Mouse (Mus musculus): ENCODE measurements at regions not wholly inside any gene's neighbourhood (a gene's known extent, or its start where the extent isn't known, plus 50 kb on each side); places are given as distances from the start of the nearest gene placed in this dataset.
"Not testable (repeated sequence)": the region's sequence is repeated elsewhere in the genome, so short reads cannot be mapped to it uniquely, and the experiment has no call there.

- Histone ChIP-seq H3K27me3 (no peaks in the 10 kb centered on the region), H3K4me3 (no peak overlapping the region), H3K27ac (no peak overlapping the region), H3K4me2 (replicated peaks) (no peak overlapping the region), H3K9ac (no peak overlapping the region), H3K9me3 (replicated peaks) (no peaks in the 10 kb centered on the region), H3K36me3 (no peaks in the 10 kb centered on the region), H3K4me1 (no peaks in the 10 kb centered on the region)
- ATAC-seq (ENCODE audit: low FRiP score): no peak
- 61% methylated on average over 2 of the region's 2 CpGs for WGBS
Observed at GRCm38 (mm10) chr14:90488301-90488700, 2017.1 kb upstream of the Pcdh20 start.

GRCm38 (mm10) chr14:90447971-90448370 lies 1976.8 kb upstream of the Pcdh20 start:
- 87% methylated on average over 2 of the region's 2 CpGs for WGBS
- Histone ChIP-seq H3K4me3 (no peak overlapping the region), H3K36me3 (no peaks in the 10 kb centered on the region), H3K27me3 (no peaks in the 10 kb centered on the region), H3K9me3 (replicated peaks) (no peaks in the 10 kb centered on the region), H3K4me2 (replicated peaks) (no peak overlapping the region), H3K4me1 (no peaks in the 10 kb centered on the region), H3K27ac (no peak overlapping the region), H3K9ac (no peak overlapping the region)
- no peak for ATAC-seq (ENCODE audit: low FRiP score)

GRCm38 (mm10) chr14:90432874-90433543 lies 1961.8 kb upstream of the Pcdh20 start:
- peak; percentile 52; the same call in 1 of the 2 replicates for ATAC-seq (ENCODE audit: low FRiP score)
- Histone ChIP-seq H3K4me2 (replicated peaks) (no peak overlapping the region), H3K27me3 (no peaks in the 10 kb centered on the region), H3K4me1 (no peaks in the 10 kb centered on the region), H3K9ac (no peak overlapping the region), H3K27ac (no peak overlapping the region), H3K36me3 (no peaks in the 10 kb centered on the region), H3K9me3 (replicated peaks) (no peaks in the 10 kb centered on the region), H3K4me3 (no peak overlapping the region)
- 51% methylated on average over 7 of the region's 7 CpGs for WGBS

- H3K36me3 ChIP-seq: no peaks in the 10 kb centered on the region
- no peak overlapping the region for H3K27ac ChIP-seq
- H3K4me2 ChIP-seq (replicated peaks): no peak overlapping the region
- no peak overlapping the region for H3K4me3 ChIP-seq
- ATAC-seq (ENCODE audit: low FRiP score): no peak
- H3K4me1 ChIP-seq: no peaks in the 10 kb centered on the region
- H3K27me3 ChIP-seq: no peaks in the 10 kb centered on the region
- 79% methylated on average over 3 of the region's 3 CpGs for WGBS
- no peaks in the 10 kb centered on the region for H3K9me3 ChIP-seq (replicated peaks)
- H3K9ac ChIP-seq: no peak overlapping the region
Observed at GRCm38 (mm10) chr14:90412707-90413106, 1941.5 kb upstream of the Pcdh20 start.

GRCm38 (mm10) chr14:90406350-90406749 lies 1935.2 kb upstream of the Pcdh20 start:
- Histone ChIP-seq H3K9ac (no peak overlapping the region), H3K36me3 (no peaks in the 10 kb centered on the region), H3K4me3 (no peak overlapping the region), H3K27me3 (no peaks in the 10 kb centered on the region), H3K27ac (no peak overlapping the region), H3K4me2 (replicated peaks) (no peak overlapping the region), H3K9me3 (replicated peaks) (no peaks in the 10 kb centered on the region), H3K4me1 (no peaks in the 10 kb centered on the region)
- 78% methylated on average over 2 of the region's 2 CpGs for WGBS
- no peak for ATAC-seq (ENCODE audit: low FRiP score)

GRCm38 (mm10) chr14:90405476-90405875 lies 1934.3 kb upstream of the Pcdh20 start:
- H3K36me3 ChIP-seq: no peaks in the 10 kb centered on the region
- no peaks in the 10 kb centered on the region for H3K4me1 ChIP-seq
- no peak overlapping the region for H3K9ac ChIP-seq
- H3K4me3 ChIP-seq: no peak overlapping the region
- H3K9me3 ChIP-seq (replicated peaks): no peaks in the 10 kb centered on the region
- H3K27me3 ChIP-seq: no peaks in the 10 kb centered on the region
- no peak overlapping the region for H3K27ac ChIP-seq
- no peak overlapping the region for H3K4me2 ChIP-seq (replicated peaks)
- WGBS: 100% methylated on average over 1 of the region's 1 CpGs
- no peak for ATAC-seq (ENCODE audit: low FRiP score)

- Histone ChIP-seq H3K27me3 (no peaks in the 10 kb centered on the region), H3K9me3 (replicated peaks) (no peaks in the 10 kb centered on the region), H3K36me3 (no peaks in the 10 kb centered on the region), H3K4me3 (no peak overlapping the region), H3K4me2 (replicated peaks) (no peak overlapping the region), H3K27ac (peak overlapping the region; percentile 26; the same call in 1 of the 2 replicates), H3K4me1 (no peaks in the 10 kb centered on the region), H3K9ac (no peak overlapping the region)
- ATAC-seq (ENCODE audit: low FRiP score): no peak
- 39% methylated on average over 3 of the region's 3 CpGs for WGBS
Observed at GRCm38 (mm10) chr14:90367256-90367936, 1896.2 kb upstream of the Pcdh20 start.

GRCm38 (mm10) chr14:90334541-90334940 lies 1863.3 kb upstream of the Pcdh20 start:
- H3K9ac ChIP-seq: no peak overlapping the region
- H3K27ac ChIP-seq: no peak overlapping the region
- no peaks in the 10 kb centered on the region for H3K4me1 ChIP-seq
- H3K9me3 ChIP-seq (replicated peaks): no peaks in the 10 kb centered on the region
- H3K36me3 ChIP-seq: no peaks in the 10 kb centered on the region
- no peak overlapping the region for H3K4me3 ChIP-seq
- no peaks in the 10 kb centered on the region for H3K27me3 ChIP-seq
- no peak overlapping the region for H3K4me2 ChIP-seq (replicated peaks)
- 46% methylated on average over 3 of the region's 3 CpGs for WGBS
- 0 out of 2 replicates have a peak, but pooled peaks have one; percentile 29 for ATAC-seq (ENCODE audit: low FRiP score)

- not testable (repeated sequence) for H3K4me1 ChIP-seq; H3K4me3 ChIP-seq; ATAC-seq (ENCODE audit: low FRiP score); H3K9ac ChIP-seq; H3K36me3 ChIP-seq; H3K4me2 ChIP-seq (replicated peaks); H3K27me3 ChIP-seq; H3K27ac ChIP-seq; H3K9me3 ChIP-seq (replicated peaks)
- 95% methylated on average over 17 of the region's 18 CpGs for WGBS
Observed at GRCm38 (mm10) chr14:90295456-90295855, 1824.3 kb upstream of the Pcdh20 start.

GRCm38 (mm10) chr14:90246042-90246441 lies 1774.8 kb upstream of the Pcdh20 start:
- 83% methylated on average over 3 of the region's 3 CpGs for WGBS
- Histone ChIP-seq H3K4me2 (replicated peaks) (no peak overlapping the region), H3K4me3 (no peak overlapping the region), H3K36me3 (no peaks in the 10 kb centered on the region), H3K9ac (no peak overlapping the region), H3K9me3 (replicated peaks) (no peaks in the 10 kb centered on the region), H3K27me3 (no peaks in the 10 kb centered on the region), H3K4me1 (no peaks in the 10 kb centered on the region), H3K27ac (no peak overlapping the region)
- no peak for ATAC-seq (ENCODE audit: low FRiP score)

GRCm38 (mm10) chr14:90232661-90233060 lies 1761.5 kb upstream of the Pcdh20 start:
- H3K27ac ChIP-seq: no peak overlapping the region
- no peak for ATAC-seq (ENCODE audit: low FRiP score)
- WGBS: 66% methylated on average over 5 of the region's 5 CpGs

GRCm38 (mm10) chr14:90200294-90200693 lies 1729.1 kb upstream of the Pcdh20 start:
- H3K4me2 ChIP-seq (replicated peaks): no peak overlapping the region
- no peaks in the 10 kb centered on the region for H3K9me3 ChIP-seq (replicated peaks)
- no peak overlapping the region for H3K9ac ChIP-seq
- no peak overlapping the region for H3K4me3 ChIP-seq
- peak; percentile 50; the same call in 1 of the 2 replicates for ATAC-seq (ENCODE audit: low FRiP score)
- no peak overlapping the region for H3K27ac ChIP-seq
- H3K27me3 ChIP-seq: no peaks in the 10 kb centered on the region
- no peaks in the 10 kb centered on the region for H3K4me1 ChIP-seq
- H3K36me3 ChIP-seq: no peaks in the 10 kb centered on the region

More at GRCm38 (mm10) chr14:90232661-90233060, 1761.5 kb upstream of the Pcdh20 start:
- no peaks in the 10 kb centered on the region for H3K27me3 ChIP-seq
- no peak overlapping the region for H3K4me3 ChIP-seq
- H3K4me2 ChIP-seq (replicated peaks): no peak overlapping the region
- no peaks in the 10 kb centered on the region for H3K9me3 ChIP-seq (replicated peaks)
- no peaks in the 10 kb centered on the region for H3K4me1 ChIP-seq
- H3K36me3 ChIP-seq: no peaks in the 10 kb centered on the region
- no peak overlapping the region for H3K9ac ChIP-seq

- Histone ChIP-seq H3K27me3 (no peaks in the 10 kb centered on the region), H3K4me1 (no peaks in the 10 kb centered on the region), H3K4me2 (replicated peaks) (no peak overlapping the region), H3K36me3 (no peaks in the 10 kb centered on the region), H3K4me3 (no peak overlapping the region), H3K9me3 (replicated peaks) (no peaks in the 10 kb centered on the region), H3K9ac (no peak overlapping the region), H3K27ac (no peak overlapping the region)
- 89% methylated on average over 8 of the region's 8 CpGs for WGBS
- ATAC-seq (ENCODE audit: low FRiP score): no peak
Observed at GRCm38 (mm10) chr14:90197791-90198190, 1726.6 kb upstream of the Pcdh20 start.
